Mouse (Mus musculus) v-Abl transformed pro-B cells (cell line): ENCODE measurements around the gene Il31ra.
"Not testable (repeated sequence)": the region's sequence is repeated elsewhere in the genome, so short reads cannot be mapped to it uniquely, and the experiment has no call there.

Experiments used
- in situ Hi-C, 2 experiments: fragments of 400-800 bp; cut with MboI; formaldehyde crosslinking; loops; one replicate each; pipeline ENCODE4 v1.15.1; 2025; ENCODE audit not compliant: unreplicated experiment in 2 of 2

Gene Il31ra

GRCm38 (mm10) chr13:112594260-112594659 lies at the start of gene Il31ra:
TSS of gene Il31ra (minus strand) at chr13:112594360.
- in situ Hi-C loops: not testable (repeated sequence)

- in situ Hi-C loops: loop anchor here in 1 of 2 experiments (25.0 kb wide), 1 partner anchor 1256 kb away; no protein-coding TSS in a partner anchor
These were observed 48.7 kb upstream of the Il31ra start for GRCm38 (mm10) chr13:112642897-112643296.

GRCm38 (mm10) chr13:112639111-112639510 lies 45.0 kb upstream of the Il31ra start:
- in situ Hi-C loops: loop anchor here in 1 of 2 experiments (25.0 kb wide), 1 partner anchor 1252 kb away; no protein-coding TSS in a partner anchor

- in situ Hi-C loops: loop anchor here in 1 of 2 experiments (25.0 kb wide), 1 partner anchor 1249 kb away; no protein-coding TSS in a partner anchor
These were observed 42.3 kb upstream of the Il31ra start for GRCm38 (mm10) chr13:112636498-112636897.

GRCm38 (mm10) chr13:112635174-112635837 lies 41.1 kb upstream of the Il31ra start:
- in situ Hi-C loops: loop anchor here in 1 of 2 experiments (25.0 kb wide), 1 partner anchor 1248 kb away; no protein-coding TSS in a partner anchor

GRCm38 (mm10) chr13:112625566-112625965 lies 31.4 kb upstream of the Il31ra start:
- in situ Hi-C loops: loop anchor here in 1 of 2 experiments (25.0 kb wide), 1 partner anchor 1238 kb away; no protein-coding TSS in a partner anchor

- in situ Hi-C loops: loop anchor here in 1 of 2 experiments (25.0 kb wide), 1 partner anchor 1237 kb away; no protein-coding TSS in a partner anchor
These were observed 30.5 kb upstream of the Il31ra start for GRCm38 (mm10) chr13:112624622-112625021.

GRCm38 (mm10) chr13:112623656-112624055 lies 29.5 kb upstream of the Il31ra start:
- in situ Hi-C loops: no loop called here

- in situ Hi-C loops: no loop called here
These were observed 27.4 kb upstream of the Il31ra start for GRCm38 (mm10) chr13:112621592-112621991.

- in situ Hi-C loops: no loop called here
These were observed 14.4 kb upstream of the Il31ra start for GRCm38 (mm10) chr13:112608606-112609005.

- in situ Hi-C loops: no loop called here
These were observed 10.3 kb upstream of the Il31ra start for GRCm38 (mm10) chr13:112604411-112604810.

- in situ Hi-C loops: no loop called here
These were observed 9.7 kb upstream of the Il31ra start for GRCm38 (mm10) chr13:112603839-112604238.

GRCm38 (mm10) chr13:112602607-112603006 lies 8.4 kb upstream of the Il31ra start:
- in situ Hi-C loops: no loop called here

GRCm38 (mm10) chr13:112590254-112590653 lies 3.9 kb downstream of the Il31ra start:
- in situ Hi-C loops: no loop called here

- in situ Hi-C loops: no loop called here
These were observed 4.5 kb downstream of the Il31ra start for GRCm38 (mm10) chr13:112589625-112590024.

GRCm38 (mm10) chr13:112584556-112585237 lies 9.5 kb downstream of the Il31ra start:
- in situ Hi-C loops: no loop called here

GRCm38 (mm10) chr13:112582291-112582690 lies 11.9 kb downstream of the Il31ra start:
- in situ Hi-C loops: no loop called here

- in situ Hi-C loops: no loop called here
These were observed 12.4 kb downstream of the Il31ra start for GRCm38 (mm10) chr13:112581796-112582195.

- in situ Hi-C loops: no loop called here
These were observed 13.4 kb downstream of the Il31ra start for GRCm38 (mm10) chr13:112580590-112581320.

GRCm38 (mm10) chr13:112578041-112578440 lies 16.1 kb downstream of the Il31ra start:
- in situ Hi-C loops: not testable (repeated sequence)

GRCm38 (mm10) chr13:112573800-112574199 lies 20.4 kb downstream of the Il31ra start:
- in situ Hi-C loops: no loop called here
